Mouse (Mus musculus): Measurements from ENCODE around the gene Rbm11.

Rbm11 gene

GRCm38 (mm10) chr16:75592671-75593500, at the start of gene Rbm11:
Gene Rbm11 (plus strand): TSS chr16:75592844.
- DNase-seq, result peak; percentile 91

GRCm38 (mm10) chr16:75545310-75545709, 47.3 kb upstream of the Rbm11 start:
- DNase-seq, result no peak

GRCm38 (mm10) chr16:75562910-75563309, 29.7 kb upstream of the Rbm11 start:
- no peak for DNase-seq

- DNase-seq, result no peak
Observed at GRCm38 (mm10) chr16:75582279-75582678, 10.4 kb upstream of the Rbm11 start.

- no peak for DNase-seq
Observed at GRCm38 (mm10) chr16:75585961-75586360, 6.7 kb upstream of the Rbm11 start, which contains the start of gene Lipi. Gene Lipi (minus strand): TSS chr16:75586061.

- no peak for DNase-seq
Observed at GRCm38 (mm10) chr16:75586466-75586865, 6.2 kb upstream of the Rbm11 start.

- DNase-seq, result no peak
Observed at GRCm38 (mm10) chr16:75593501-75594183, 998 bp downstream of the Rbm11 start.

- no peak for DNase-seq
Observed at GRCm38 (mm10) chr16:75606415-75606814, 13.8 kb downstream of the Rbm11 start.

- no peak for DNase-seq
Observed at GRCm38 (mm10) chr16:75612561-75612960, 19.9 kb downstream of the Rbm11 start.

- peak; percentile 52 to 55 for DNase-seq
Observed at GRCm38 (mm10) chr16:75617651-75618349, 25.2 kb downstream of the Rbm11 start.

- DNase-seq, result no peak
Observed at GRCm38 (mm10) chr16:75627862-75628261, 35.2 kb downstream of the Rbm11 start.
